Mouse (Mus musculus): ENCODE measurements around the gene Cfap126.
"Not testable (repeated sequence)": the region's sequence is repeated elsewhere in the genome, so short reads cannot be mapped to it uniquely, and the experiment has no call there.

Cfap126 gene

GRCm38 (mm10) chr1:171129251-171129650 lies 15.5 kb downstream of the Cfap126 start:
- no peak for DNase-seq (ENCODE audit: low read depth)

- DNase-seq (ENCODE audit: low read depth): no peak
Observed at GRCm38 (mm10) chr1:171130971-171131370, 17.3 kb downstream of the Cfap126 start.

- DNase-seq (ENCODE audit: low read depth): no peak
Observed at GRCm38 (mm10) chr1:171135600-171135999, 21.9 kb downstream of the Cfap126 start.

- not testable (repeated sequence) for DNase-seq (ENCODE audit: low read depth)
Observed at GRCm38 (mm10) chr1:171137486-171138155, 23.9 kb downstream of the Cfap126 start.

GRCm38 (mm10) chr1:171142981-171143380 lies 29.3 kb downstream of the Cfap126 start:
- not testable (repeated sequence) for DNase-seq (ENCODE audit: low read depth)

GRCm38 (mm10) chr1:171149974-171150760 lies 36.4 kb downstream of the Cfap126 start, which contains the start of the genes Sdhc and Mpz:
Gene Sdhc, minus strand, starts transcription at chr1:171150603.
Gene Mpz, plus strand, starts transcription at chr1:171150711.
- DNase-seq (ENCODE audit: low read depth): peak; percentile 93

GRCm38 (mm10) chr1:171150838-171151391 lies 37.2 kb downstream of the Cfap126 start:
- DNase-seq (ENCODE audit: low read depth): no peak

GRCm38 (mm10) chr1:171151966-171152365 lies 38.2 kb downstream of the Cfap126 start:
- DNase-seq (ENCODE audit: low read depth): no peak

GRCm38 (mm10) chr1:171156644-171157043 lies 42.9 kb downstream of the Cfap126 start:
- no peak for DNase-seq (ENCODE audit: low read depth)

GRCm38 (mm10) chr1:171157965-171158364 lies 44.2 kb downstream of the Cfap126 start:
- no peak for DNase-seq (ENCODE audit: low read depth)

- no peak for DNase-seq (ENCODE audit: low read depth)
Observed at GRCm38 (mm10) chr1:171159485-171159975, 45.8 kb downstream of the Cfap126 start.

- DNase-seq (ENCODE audit: low read depth): no peak
Observed at GRCm38 (mm10) chr1:171162526-171162925, 48.8 kb downstream of the Cfap126 start.

- DNase-seq (ENCODE audit: low read depth): no peak
Observed at GRCm38 (mm10) chr1:171164258-171164657, 50.5 kb downstream of the Cfap126 start.

GRCm38 (mm10) chr1:171165629-171166345 lies 52.1 kb downstream of the Cfap126 start:
- no peak for DNase-seq (ENCODE audit: low read depth)

- DNase-seq (ENCODE audit: low read depth): no peak
Observed at GRCm38 (mm10) chr1:171168906-171169305, 55.2 kb downstream of the Cfap126 start.

GRCm38 (mm10) chr1:171169913-171170312 lies 56.2 kb downstream of the Cfap126 start:
- no peak for DNase-seq (ENCODE audit: low read depth)

- no peak for DNase-seq (ENCODE audit: low read depth)
Observed at GRCm38 (mm10) chr1:171171138-171171537, 57.4 kb downstream of the Cfap126 start.

GRCm38 (mm10) chr1:171172779-171173178 lies 59.1 kb downstream of the Cfap126 start:
- no peak for DNase-seq (ENCODE audit: low read depth)

Measured in c-Kit-positive CD71-negative TER-119-negative erythroid progenitor cells, embryonic 14.5 days (primary cell).